Mouse (Mus musculus): ENCODE results near the gene Rpl23a. TPM values are rescaled to one million over a fixed set of nuclear protein-coding genes. Genes with fewer than 3 reads are reported as not detected.

Gene Rpl23a
- polyA plus RNA-seq, 1 experiment from 2014 or later, result 1,270 TPM

GRCm38 (mm10) chr11:78205361-78206206, 22.2 kb upstream of the Rpl23a start:
- H3K27me3 ChIP-seq, result no peaks in the 10 kb centered on the region
- in situ Hi-C loops (cut with MboI; ENCODE audit: low pct_unique_long_range_greater_than_20kb), result no loop called here
- ChIA-PET POLR2A (interaction anchor here (0.8 kb wide), 1 partner anchor 9 kb away, joined by 8 read pairs; no protein-coding TSS in a partner anchor), CTCF (interaction anchor here (1.6 kb wide), 1 partner anchor 20 kb away, joined by 3 read pairs; no protein-coding TSS in a partner anchor)
- DNase-seq (ENCODE audit: low read depth, low spot score) (no peak), ATAC-seq (no peak)
- no peak for TF ChIP-seq CTCF (IDR thresholded peaks at IDR 0.05)

- no peak for TF ChIP-seq CTCF (IDR thresholded peaks at IDR 0.05)
- ATAC-seq (no peak), DNase-seq (ENCODE audit: low read depth, low spot score) (no peak)
- ChIA-PET CTCF (interaction anchor here (1.6 kb wide), 1 partner anchor 21 kb away, joined by 3 read pairs; no protein-coding TSS in a partner anchor), POLR2A (interaction anchor here (0.6 to 1.1 kb wide), 2 partner anchors 41 to 238 kb away, joined by 3 read pairs; partner anchors contain the start of genes Sdf2 and Supt6)
- in situ Hi-C loops (cut with MboI; ENCODE audit: low pct_unique_long_range_greater_than_20kb), result no loop called here
- H3K27me3 ChIP-seq, result no peaks in the 10 kb centered on the region
Observed at GRCm38 (mm10) chr11:78204287-78204686, 20.9 kb upstream of the Rpl23a start.

GRCm38 (mm10) chr11:78202372-78202771, 19.0 kb upstream of the Rpl23a start:
- no peak for TF ChIP-seq CTCF (IDR thresholded peaks at IDR 0.05)
- H3K27me3 ChIP-seq, result no peaks in the 10 kb centered on the region
- ChIA-PET POLR2A (interaction anchor here (0.6 kb wide), 1 partner anchor 27 kb away, joined by 3 read pairs; no protein-coding TSS in a partner anchor), CTCF (no interaction called here)
- DNase-seq (ENCODE audit: low read depth, low spot score) (no peak), ATAC-seq (no peak)
- in situ Hi-C loops (cut with MboI; ENCODE audit: low pct_unique_long_range_greater_than_20kb), result no loop called here

GRCm38 (mm10) chr11:78195101-78195863, 11.9 kb upstream of the Rpl23a start:
- in situ Hi-C loops (cut with MboI; ENCODE audit: low pct_unique_long_range_greater_than_20kb), result no loop called here
- no peaks in the 10 kb centered on the region for H3K27me3 ChIP-seq
- POLR2A ChIA-PET, result interaction anchor here (1.6 kb wide), 1 partner anchor 10 kb away, joined by 8 read pairs; no protein-coding TSS in a partner anchor
- no peak for ATAC-seq
- TF ChIP-seq CTCF (IDR thresholded peaks at IDR 0.05), result no peak
- CTCF ChIA-PET, result no interaction called here
- DNase-seq (ENCODE audit: low read depth, low spot score), result no peak

GRCm38 (mm10) chr11:78194411-78195100, 11.2 kb upstream of the Rpl23a start:
- DNase-seq (ENCODE audit: low read depth, low spot score), result no peak
- no peak for TF ChIP-seq CTCF (IDR thresholded peaks at IDR 0.05)
- H3K27me3 ChIP-seq, result no peaks in the 10 kb centered on the region
- in situ Hi-C loops (cut with MboI; ENCODE audit: low pct_unique_long_range_greater_than_20kb), result no loop called here
- no peak for ATAC-seq
- ChIA-PET CTCF (no interaction called here), POLR2A (no interaction called here)

- POLR2A ChIA-PET, result interaction anchor here (0.7 to 1.0 kb wide), 2 partner anchors 28 to 201 kb away, joined by 3 read pairs; no protein-coding TSS in a partner anchor
- no peaks in the 10 kb centered on the region for H3K27me3 ChIP-seq
- CTCF ChIA-PET, result no interaction called here
- ATAC-seq (no peak), DNase-seq (ENCODE audit: low read depth, low spot score) (no peak)
- in situ Hi-C loops (cut with MboI; ENCODE audit: low pct_unique_long_range_greater_than_20kb), result no loop called here
- no peak for TF ChIP-seq CTCF (IDR thresholded peaks at IDR 0.05)
Observed at GRCm38 (mm10) chr11:78193113-78193512, 9.7 kb upstream of the Rpl23a start, which contains the start of gene Proca1. Gene Proca1 (plus strand): TSS chr11:78193392.

- ChIA-PET POLR2A (interaction anchor here (1.0 kb wide), 1 partner anchor 10 kb away, joined by 3 read pairs; no protein-coding TSS in a partner anchor), CTCF (interaction anchor here (1.1 to 1.3 kb wide), 2 partner anchors 39 to 47 kb away, joined by 3 read pairs; no protein-coding TSS in a partner anchor)
- DNase-seq (ENCODE audit: low read depth, low spot score), result no peak
- H3K27me3 ChIP-seq, result no peaks in the 10 kb centered on the region
- in situ Hi-C loops (cut with MboI; ENCODE audit: low pct_unique_long_range_greater_than_20kb), result no loop called here
- no peak for ATAC-seq
- no peak for TF ChIP-seq CTCF (IDR thresholded peaks at IDR 0.05)
Observed at GRCm38 (mm10) chr11:78190041-78190440, 6.7 kb upstream of the Rpl23a start.

GRCm38 (mm10) chr11:78189234-78190040, 6.1 kb upstream of the Rpl23a start:
- ATAC-seq (peak; percentile 23), DNase-seq (ENCODE audit: low read depth, low spot score) (no peak)
- in situ Hi-C loops (cut with MboI; ENCODE audit: low pct_unique_long_range_greater_than_20kb), result no loop called here
- POLR2A ChIA-PET, result interaction anchor here (0.6 to 0.8 kb wide), 2 partner anchors 14 to 550 kb away, joined by 3 to 6 read pairs; no protein-coding TSS in a partner anchor
- H3K27me3 ChIP-seq, result no peaks in the 10 kb centered on the region
- CTCF ChIA-PET, result interaction anchor here (1.1 to 1.3 kb wide), 2 partner anchors 40 to 46 kb away, joined by 3 read pairs; no protein-coding TSS in a partner anchor
- TF ChIP-seq CTCF (IDR thresholded peaks at IDR 0.05), result no peak

Measured in Patski (cell line).